Mouse (Mus musculus) kidney, adult 2 months (tissue): Measurements from ENCODE around the gene Cxcr5.

Experiments used
- CTCF ChIP-seq: fragments of 200-500 bp; conservative IDR thresholded peaks from 2 replicates; pipeline ENCODE4 v1.5.1; 2011; ENCODE audit warnings: low read depth, mild to moderate bottlenecking, control low read depth, low read length, moderate library complexity, mixed read lengths; ENCODE audit not compliant: insufficient read depth, insufficient read length
- POLR2A ChIP-seq: fragments of 200-500 bp; IDR thresholded peaks from one replicate; pipeline ENCODE4 v1.6.1; 2011; ENCODE audit warnings: low read depth, low read length, control low read depth

- TF ChIP-seq POLR2A (no peak), CTCF (no peak)
Observed at GRCm38 (mm10) chr9:44582390-44582789, 20.7 kb upstream of the Cxcr5 start.
